17 mouse cellular contexts compared by ENCODE assay signal in the genomic region with DNA sequence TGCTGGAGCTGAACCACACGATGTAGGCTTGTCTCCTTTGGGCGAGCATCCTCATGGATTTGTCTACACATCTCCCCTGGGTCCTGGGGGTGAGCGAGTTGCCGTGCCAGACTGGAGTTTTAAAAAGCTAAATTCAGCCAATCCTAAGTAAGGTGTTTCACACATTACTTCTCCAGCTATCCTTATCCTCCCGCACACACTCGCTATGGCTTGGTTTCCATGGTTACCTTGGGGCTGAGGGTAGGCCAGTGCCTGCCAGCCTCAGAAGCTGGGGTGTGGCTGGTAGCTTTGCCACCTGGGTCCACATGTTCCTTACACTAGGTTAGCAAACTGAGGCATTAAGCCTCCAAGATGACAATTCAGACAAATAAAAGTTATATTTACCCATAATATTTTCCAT.
"Had no signal": no experiment of that assay in that cellular context is flagged by ENCODE, and none has a peak within 500 bp of the region (broad histone marks: within the 10 kb centered on the region; RNA-seq: fewer than 3 reads in every experiment).

No protein-coding gene starts in this region.

- H3K27ac ChIP-seq: kidney, embryonic 15.5 days; liver, embryonic 13.5 days; macrophage; midbrain, embryonic 10.5 days; midbrain, embryonic 13.5 days; neural tube, embryonic 13.5 days; stomach, embryonic 15.5 days had no signal

- ATAC-seq: lung, postnatal 0 days; midbrain, embryonic 13.5 days had no signal

- H3K4me1 ChIP-seq: kidney, embryonic 15.5 days; liver, embryonic 13.5 days; midbrain, embryonic 10.5 days; midbrain, embryonic 13.5 days; stomach, embryonic 15.5 days had no signal

- H3K4me2 ChIP-seq: kidney, embryonic 15.5 days; liver, embryonic 13.5 days; lung, embryonic 14.5 days; midbrain, embryonic 13.5 days; neural tube, embryonic 13.5 days; stomach, embryonic 15.5 days had no signal

- H3K27me3 ChIP-seq: kidney, embryonic 15.5 days; liver, embryonic 13.5 days; midbrain, embryonic 13.5 days; neural tube, embryonic 13.5 days; stomach, embryonic 15.5 days had no signal

- H3K9ac ChIP-seq: kidney, embryonic 15.5 days; liver, embryonic 13.5 days; lung, embryonic 14.5 days; midbrain, embryonic 13.5 days; neural tube, embryonic 13.5 days; stomach, embryonic 15.5 days had no signal

- H3K4me3 ChIP-seq: kidney, embryonic 15.5 days; liver, embryonic 13.5 days; midbrain, embryonic 10.5 days; midbrain, embryonic 13.5 days; neural tube, embryonic 13.5 days; stomach, embryonic 15.5 days had no signal

- DNase-seq: kidney, adult 11 months; kidney, adult 8-10 months; kidney, postnatal 10 days; kidney, postnatal 36 days; liver, embryonic 13.5 days; lung, embryonic 14.5 days; retina, postnatal 1 day; right cerebral cortex, postnatal 25 days; spleen, adult 18-20 months; thymus, postnatal 25 days had no signal

- H3K9me3 ChIP-seq: kidney, embryonic 15.5 days; liver, embryonic 13.5 days; midbrain, embryonic 10.5 days; midbrain, embryonic 13.5 days; neural tube, embryonic 13.5 days; stomach, embryonic 15.5 days had no signal
